Mouse (Mus musculus) forebrain, embryonic 13.5 days (tissue): Measurements from ENCODE around the gene Fam228b. TPM values are rescaled to one million over a fixed set of nuclear protein-coding genes. Genes with fewer than 3 reads are reported as not detected.
"Not testable (repeated sequence)": the region's sequence is repeated elsewhere in the genome, so short reads cannot be mapped to it uniquely, and the experiment has no call there.

ENCODE experiments used
- ATAC-seq: fragments of 200-750 bp; cut with Nextera tagmentation; 2 replicates; pipeline ENCODE4 v1.8.0; 2017
- H3K27ac ChIP-seq: fragments of 300-500 bp; sonication (generic); 2 replicates; pipeline ENCODE4 v1.5.1; 2015; ENCODE audit warnings: inconsistent platforms, mild to moderate bottlenecking, moderate library complexity
- H3K27me3 ChIP-seq: fragments of 300-500 bp; sonication (generic); 2 replicates; pipeline ENCODE4 v1.6.1; 2015; ENCODE audit warnings: mild to moderate bottlenecking, inconsistent platforms
- H3K36me3 ChIP-seq: fragments of 300-500 bp; sonication (generic); 2 replicates; pipeline ENCODE4 v1.6.1; 2015; ENCODE audit warnings: mild to moderate bottlenecking, inconsistent platforms; ENCODE audit not compliant: poor library complexity, severe bottlenecking
- H3K4me1 ChIP-seq: fragments of 300-500 bp; sonication (generic); 2 replicates; pipeline ENCODE4 v1.6.1; 2015; ENCODE audit warnings: inconsistent platforms
- H3K4me2 ChIP-seq: fragments of 300-500 bp; sonication (generic); 2 replicates; pipeline ENCODE4 v1.6.1; 2015; ENCODE audit warnings: inconsistent platforms, mild to moderate bottlenecking, moderate library complexity
- H3K4me3 ChIP-seq: fragments of 300-500 bp; sonication (generic); 2 replicates; pipeline ENCODE4 v1.5.1; 2015; ENCODE audit warnings: mild to moderate bottlenecking, inconsistent platforms
- H3K9ac ChIP-seq: fragments of 300-500 bp; sonication (generic); 2 replicates; pipeline ENCODE4 v1.6.1; 2015; ENCODE audit warnings: mild to moderate bottlenecking, inconsistent platforms
- H3K9me3 ChIP-seq: fragments of 300-500 bp; sonication (generic); replicated peaks from 2 replicates; pipeline ENCODE4 v1.6.1; 2016; ENCODE audit warnings: inconsistent platforms
- WGBS: fragments of 180-500 bp; shearing (Covaris S2); methylation state at CpG from one replicate; pipeline ENCODE4 v1.1.7; 2015; 5-methylcytosine and 5-hydroxymethylcytosine counted together
- polyA plus RNA-seq: library from polyadenylated mRNA; unstranded; fragments of >200 nt; fragmentation: Nextera tagmentation; extraction: Ambion mirVana; gene quantifications from 2 replicates; pipeline ENCODE4 v1.2.1, GENCODE M21; 2015

Gene Fam228b
- polyA plus RNA-seq, 1 experiment from 2014 or later, result 4.3 TPM

DNA sequence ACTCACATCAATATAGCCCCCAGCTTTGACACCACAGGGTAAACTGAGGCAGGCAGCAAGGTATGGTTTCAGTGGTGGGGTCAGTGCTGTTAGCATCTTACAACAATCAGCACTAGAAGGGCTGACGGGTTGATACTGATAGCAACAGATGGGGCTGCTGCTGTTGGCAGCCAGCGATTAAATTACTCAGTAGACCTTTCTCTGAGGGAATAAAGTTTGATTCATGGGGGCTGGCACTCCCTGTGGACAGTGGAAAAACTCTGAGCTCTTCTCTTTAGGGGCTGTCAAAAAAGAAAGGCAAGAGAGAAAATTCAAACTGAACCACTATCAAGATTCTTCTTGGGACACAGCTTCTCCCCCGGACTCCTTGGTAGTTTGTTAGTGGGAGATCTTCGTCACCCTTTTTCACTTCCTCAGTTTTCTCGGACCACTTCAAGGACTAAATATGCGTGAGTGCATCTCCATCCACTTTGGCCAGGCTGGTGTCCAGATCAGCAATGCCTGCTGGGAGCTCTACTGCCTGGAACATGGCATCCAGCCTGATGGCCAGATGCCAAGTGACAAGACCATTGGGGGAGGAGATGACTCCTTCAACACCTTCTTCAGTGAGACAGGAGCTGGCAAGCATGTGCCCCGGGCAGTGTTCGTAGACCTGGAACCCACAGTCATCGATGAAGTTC lies 12.8 kb upstream of the Fam228b start:
- not testable (repeated sequence) for ATAC-seq, H3K9ac ChIP-seq, H3K9me3 ChIP-seq, H3K4me2 ChIP-seq, H3K27ac ChIP-seq, H3K4me3 ChIP-seq, H3K4me1 ChIP-seq, H3K36me3 ChIP-seq, H3K27me3 ChIP-seq
- WGBS, result 88% methylated on average over 9 of the region's 9 CpGs

DNA sequence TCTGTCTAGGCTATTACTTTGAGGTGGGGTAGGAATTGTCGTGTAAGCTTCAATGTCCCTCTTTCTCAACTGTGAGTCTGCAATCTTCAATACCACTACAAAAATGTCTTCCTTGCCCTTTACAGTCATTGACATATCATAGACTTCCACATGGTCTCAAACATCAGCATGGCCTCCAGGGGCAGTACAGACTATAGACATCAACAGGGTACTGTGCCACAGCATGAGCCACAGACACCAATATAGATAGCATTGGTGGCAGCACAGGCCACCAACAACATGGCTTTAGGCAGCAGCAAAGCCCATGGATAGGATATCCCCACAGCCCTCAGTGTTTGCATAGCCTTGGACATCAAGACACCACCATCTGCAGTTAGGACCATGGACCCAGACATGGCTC lies 12.2 kb upstream of the Fam228b start:
- no peaks in the 10 kb centered on the region for H3K4me1 ChIP-seq
- H3K36me3 ChIP-seq, result no peaks in the 10 kb centered on the region
- H3K4me2 ChIP-seq, result no peak overlapping the region
- H3K9me3 ChIP-seq, result no peaks in the 10 kb centered on the region
- no peak for ATAC-seq
- H3K27ac ChIP-seq, result no peak overlapping the region
- H3K4me3 ChIP-seq, result no peak overlapping the region
- WGBS, result 90% methylated on average over 1 of the region's 1 CpGs
- no peaks in the 10 kb centered on the region for H3K27me3 ChIP-seq
- no peak overlapping the region for H3K9ac ChIP-seq

DNA sequence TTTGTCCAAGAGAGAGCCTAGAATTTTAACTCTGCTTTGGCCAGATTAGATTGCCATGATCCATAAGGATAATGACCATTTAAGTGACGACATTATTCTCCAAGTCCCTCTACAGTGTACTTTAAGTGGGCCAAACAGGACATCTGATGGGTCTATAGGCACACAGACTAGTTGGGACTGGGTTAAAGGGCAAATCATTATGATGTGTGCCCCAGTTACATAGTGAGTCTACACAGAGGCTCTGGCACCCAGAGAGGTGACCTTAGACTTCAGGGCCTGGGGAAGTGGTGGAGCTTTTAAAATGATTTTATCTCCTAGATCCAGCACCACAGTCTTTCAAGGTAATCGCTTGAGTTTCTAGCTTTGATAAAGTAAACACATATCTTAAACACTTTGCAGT lies 11.2 kb upstream of the Fam228b start:
- Histone ChIP-seq H3K4me1 (no peaks in the 10 kb centered on the region), H3K27ac (no peak overlapping the region), H3K9ac (no peak overlapping the region), H3K4me3 (no peak overlapping the region), H3K9me3 (no peaks in the 10 kb centered on the region), H3K27me3 (no peaks in the 10 kb centered on the region), H3K4me2 (no peak overlapping the region), H3K36me3 (no peaks in the 10 kb centered on the region)
- 65% methylated on average over 2 of the region's 2 CpGs for WGBS
- ATAC-seq, result no peak

DNA sequence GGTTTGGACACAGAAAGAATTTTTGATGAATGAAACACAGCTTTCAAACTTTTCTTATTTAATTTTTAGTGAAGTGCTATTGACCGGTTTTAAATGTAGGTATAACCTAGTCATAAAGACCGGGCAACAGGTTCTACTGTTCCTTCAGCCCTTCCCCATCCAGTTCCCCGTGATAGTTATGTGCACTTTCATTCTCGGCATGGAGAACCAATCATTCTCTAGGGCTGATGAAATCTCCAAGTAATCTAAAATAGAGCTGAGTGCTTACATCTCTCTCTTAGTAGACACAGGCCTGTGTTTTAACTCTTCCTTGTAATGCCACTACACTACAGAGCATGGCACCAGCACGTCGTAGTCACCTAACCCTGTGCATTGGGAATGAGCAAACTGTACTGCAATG lies 8.7 kb upstream of the Fam228b start:
- no peak for ATAC-seq
- Histone ChIP-seq H3K36me3 (no peaks in the 10 kb centered on the region), H3K4me2 (no peak overlapping the region), H3K9me3 (no peaks in the 10 kb centered on the region), H3K27me3 (no peaks in the 10 kb centered on the region), H3K27ac (no peak overlapping the region), H3K4me3 (no peak overlapping the region), H3K4me1 (no peaks in the 10 kb centered on the region), H3K9ac (no peak overlapping the region)
- WGBS, result 87% methylated on average over 6 of the region's 6 CpGs

DNA sequence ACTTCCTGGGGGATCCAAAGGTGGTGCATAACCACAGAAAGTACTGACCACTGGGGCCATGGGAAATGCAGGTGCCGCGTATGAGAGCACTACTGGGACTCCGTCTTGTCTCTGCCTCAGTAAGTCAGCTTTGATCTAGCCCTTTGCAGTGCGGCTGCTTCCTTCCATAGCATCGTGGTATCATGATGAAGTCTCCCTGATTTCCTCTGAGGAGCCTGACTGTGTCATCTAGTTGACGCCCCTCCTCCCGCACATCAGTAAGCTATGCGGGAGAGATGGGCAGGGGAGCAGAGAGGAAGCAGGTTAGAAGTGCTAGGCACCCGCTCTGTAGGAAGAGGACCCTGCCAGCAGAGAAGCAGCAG lies 6.5 kb upstream of the Fam228b start:
- ATAC-seq, result no peak
- Histone ChIP-seq H3K9me3 (no peaks in the 10 kb centered on the region), H3K36me3 (no peaks in the 10 kb centered on the region), H3K4me2 (no peak overlapping the region), H3K4me1 (no peaks in the 10 kb centered on the region), H3K27ac (no peak overlapping the region), H3K4me3 (no peak overlapping the region), H3K27me3 (no peaks in the 10 kb centered on the region), H3K9ac (no peak overlapping the region)
- WGBS, result 79% methylated on average over 9 of the region's 9 CpGs

DNA sequence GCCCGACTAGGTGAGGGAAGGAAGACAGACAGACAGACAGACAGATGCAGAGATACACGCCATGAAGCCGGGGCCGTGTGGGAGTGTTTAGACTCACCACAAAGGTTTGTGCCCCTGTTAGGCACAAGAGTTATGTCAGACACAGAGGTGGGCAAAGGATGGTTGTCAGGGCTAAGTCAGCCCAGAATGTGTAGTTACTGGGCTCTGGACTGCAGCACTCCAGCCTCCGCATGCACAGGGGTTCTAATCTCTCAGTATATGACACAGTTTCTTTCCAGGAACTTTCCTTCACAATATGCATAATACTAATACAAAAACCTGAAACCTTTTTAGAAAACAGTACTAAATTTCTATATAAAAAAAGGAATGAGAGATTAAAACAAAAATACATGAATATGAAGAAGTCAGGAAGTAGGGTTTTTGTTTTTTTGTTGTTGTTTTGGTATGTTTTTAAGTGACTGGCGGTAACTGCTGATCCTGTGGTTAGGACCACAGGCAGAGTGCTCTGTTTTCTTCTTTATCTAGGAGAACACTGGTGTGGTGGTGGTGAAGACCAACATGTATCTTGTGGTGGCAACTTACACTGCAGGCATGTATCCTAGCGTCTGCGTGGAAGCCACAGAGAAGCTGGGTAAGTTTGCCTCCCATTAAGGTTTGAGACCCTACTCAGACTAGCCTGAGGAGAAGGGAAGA lies 6.0 kb upstream of the Fam228b start:
- ATAC-seq, result no peak
- WGBS, result 95% methylated on average over 8 of the region's 8 CpGs
- Histone ChIP-seq H3K4me1 (no peaks in the 10 kb centered on the region), H3K9ac (no peak overlapping the region), H3K4me2 (no peak overlapping the region), H3K4me3 (no peak overlapping the region), H3K27me3 (no peaks in the 10 kb centered on the region), H3K36me3 (no peaks in the 10 kb centered on the region), H3K9me3 (no peaks in the 10 kb centered on the region), H3K27ac (no peak overlapping the region)

DNA sequence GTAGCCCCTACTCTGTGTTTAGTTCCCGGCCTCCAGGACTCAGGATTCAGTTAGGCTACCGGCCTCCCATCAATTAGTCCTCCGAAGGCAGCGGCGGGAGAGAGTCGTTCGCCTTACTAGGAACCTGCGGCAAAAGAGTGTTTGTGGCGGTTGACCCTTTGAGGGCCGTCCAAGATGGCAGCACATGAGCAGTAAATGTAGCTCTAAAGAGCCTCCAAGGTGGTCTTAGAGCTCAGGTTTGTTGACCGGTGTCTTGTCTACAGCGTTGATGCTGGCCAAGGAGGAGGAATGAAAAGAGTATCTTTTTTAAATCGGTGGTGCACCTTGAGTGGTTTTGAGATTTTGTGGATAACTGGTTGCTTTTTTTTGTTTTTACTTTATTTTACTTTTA lies 261 bp upstream of the Fam228b start:
- Histone ChIP-seq H3K27me3 (no peaks in the 10 kb centered on the region), H3K4me2 (peak overlapping the region; percentile 71), H3K36me3 (no peaks in the 10 kb centered on the region), H3K4me3 (peak overlapping the region; percentile 69), H3K27ac (peak overlapping the region; percentile 97), H3K9me3 (no peaks in the 10 kb centered on the region), H3K9ac (peak overlapping the region; percentile 84), H3K4me1 (peaks cover 5% of the 10 kb centered on the region; the same call in 1 of the 2 replicates)
- 17% methylated on average over 13 of the region's 13 CpGs for WGBS
- no peak for ATAC-seq

DNA sequence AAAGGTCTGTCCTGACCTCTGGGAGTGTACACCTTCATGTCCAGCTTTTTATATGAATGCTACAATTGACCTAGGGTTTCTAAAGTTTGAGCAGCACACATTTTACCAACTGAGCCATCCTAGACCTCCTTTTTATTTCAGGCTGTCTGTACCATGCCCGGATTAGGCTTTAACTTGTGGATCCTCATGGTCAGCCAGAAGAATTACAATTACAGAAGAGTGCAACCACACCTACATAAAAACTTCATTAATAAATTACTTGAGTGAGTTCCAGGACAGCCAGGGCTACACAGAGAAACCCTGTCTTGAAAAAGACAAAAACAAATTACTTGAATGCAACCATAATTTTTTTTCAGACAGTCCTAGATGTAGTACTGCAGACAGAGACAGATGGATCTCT lies 12.0 kb downstream of the Fam228b start:
- WGBS, result 86% methylated on average over 1 of the region's 1 CpGs
- Histone ChIP-seq H3K4me3 (no peak overlapping the region), H3K27ac (no peak overlapping the region), H3K4me1 (no peaks in the 10 kb centered on the region), H3K9me3 (no peaks in the 10 kb centered on the region; the same call in 1 of the 2 replicates), H3K27me3 (no peaks in the 10 kb centered on the region), H3K9ac (no peak overlapping the region), H3K36me3 (no peaks in the 10 kb centered on the region), H3K4me2 (no peak overlapping the region)
- no peak for ATAC-seq

DNA sequence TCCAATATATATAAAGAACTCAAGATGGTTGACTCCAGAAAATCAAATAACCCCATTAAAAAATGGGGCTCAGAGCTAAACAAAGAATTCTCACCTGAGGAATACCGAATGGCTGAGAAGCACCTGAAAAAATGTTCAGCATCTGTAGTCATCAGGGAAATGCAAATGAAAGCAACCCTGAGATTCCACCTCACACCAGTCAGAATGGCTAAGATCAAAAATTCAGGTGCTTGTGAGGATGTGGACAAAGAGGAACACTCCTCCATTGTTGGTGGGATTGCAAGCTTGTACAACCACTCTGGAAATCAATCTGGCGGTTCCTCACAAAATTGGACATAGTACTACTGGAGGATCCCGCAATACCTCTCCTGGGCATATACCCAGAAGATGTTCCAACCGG lies 14.6 kb downstream of the Fam228b start:
- WGBS, result 93% methylated on average over 4 of the region's 4 CpGs
- H3K36me3 ChIP-seq, H3K27ac ChIP-seq, H3K9ac ChIP-seq, H3K9me3 ChIP-seq, H3K4me3 ChIP-seq, ATAC-seq, H3K4me2 ChIP-seq, H3K4me1 ChIP-seq, H3K27me3 ChIP-seq: not testable (repeated sequence)

DNA sequence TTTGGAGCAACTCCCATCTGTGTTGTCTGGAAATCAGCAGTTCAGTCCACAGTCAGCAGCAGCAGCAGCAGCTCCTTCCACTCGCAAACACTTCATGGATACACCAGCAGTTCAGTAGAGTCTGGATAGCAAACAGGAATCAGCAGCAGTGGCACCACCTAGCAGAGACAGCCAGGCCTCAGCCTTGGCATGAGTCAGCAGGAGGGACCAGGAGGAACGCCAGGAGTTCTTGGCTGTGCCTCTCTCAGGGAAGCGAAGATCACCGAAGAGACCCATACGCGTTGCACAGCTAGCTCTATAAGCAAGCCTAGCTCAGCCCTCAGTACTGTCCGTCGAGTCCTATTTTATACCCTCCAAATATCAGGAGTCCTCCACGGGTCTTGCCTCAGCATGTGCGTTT lies 24.6 kb downstream of the Fam228b start:
- ATAC-seq, result no peak
- no peak overlapping the region for H3K9ac ChIP-seq
- WGBS, result 90% methylated on average over 10 of the region's 10 CpGs
- H3K4me3 ChIP-seq, result no peak overlapping the region
- no peak overlapping the region for H3K4me2 ChIP-seq
- H3K27me3 ChIP-seq, result no peaks in the 10 kb centered on the region
- no peak overlapping the region for H3K27ac ChIP-seq
- H3K9me3 ChIP-seq, result no peaks in the 10 kb centered on the region
- no peaks in the 10 kb centered on the region for H3K4me1 ChIP-seq
- H3K36me3 ChIP-seq, result no peaks in the 10 kb centered on the region

DNA sequence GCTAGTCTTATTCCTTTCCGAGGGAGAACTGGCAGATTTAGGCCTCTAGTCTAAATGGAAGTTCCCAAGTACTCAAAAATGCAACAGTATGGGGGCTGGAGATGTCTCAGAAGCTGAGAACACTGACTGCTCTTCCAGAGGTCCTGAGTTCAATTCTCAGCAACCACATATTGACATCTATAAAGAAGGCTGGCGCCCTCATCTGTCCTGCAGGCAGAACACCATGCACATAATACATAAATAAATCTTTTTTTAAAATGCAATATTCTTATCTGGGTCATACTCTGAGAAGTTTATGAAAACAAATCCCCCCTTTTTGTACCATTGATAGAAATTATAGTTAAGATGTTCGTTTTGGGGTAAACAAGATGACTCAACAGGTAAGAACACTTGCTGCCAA lies 26.9 kb downstream of the Fam228b start:
- no peaks in the 10 kb centered on the region for H3K9me3 ChIP-seq
- no peak for ATAC-seq
- no peak overlapping the region for H3K9ac ChIP-seq
- H3K4me1 ChIP-seq, result no peaks in the 10 kb centered on the region
- H3K27ac ChIP-seq, result no peak overlapping the region
- no peaks in the 10 kb centered on the region for H3K27me3 ChIP-seq
- WGBS, result 89% methylated on average over 3 of the region's 3 CpGs
- no peak overlapping the region for H3K4me3 ChIP-seq
- H3K4me2 ChIP-seq, result no peak overlapping the region
- no peaks in the 10 kb centered on the region for H3K36me3 ChIP-seq

DNA sequence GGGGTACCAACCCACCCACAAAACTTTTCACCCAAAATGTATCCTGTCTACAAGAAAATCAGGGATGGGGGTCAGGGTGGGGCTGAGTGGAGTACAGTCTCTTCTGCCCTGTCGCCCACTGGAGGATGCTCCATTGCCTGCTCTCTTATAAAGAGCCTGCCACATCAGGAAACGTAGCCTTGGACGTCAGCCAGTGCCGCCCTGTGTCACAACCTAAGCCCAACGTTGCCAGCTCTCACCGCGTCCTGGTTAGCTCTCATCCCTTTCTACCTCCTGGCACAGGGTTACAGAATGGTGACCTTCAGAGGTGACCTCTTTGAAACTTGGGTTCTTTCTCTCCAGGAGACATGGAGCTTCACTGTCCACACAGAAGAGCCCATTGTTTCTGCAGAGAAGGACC lies 28.2 kb downstream of the Fam228b start:
- no peak overlapping the region for H3K9ac ChIP-seq
- H3K4me2 ChIP-seq, result no peak overlapping the region
- H3K36me3 ChIP-seq, result no peaks in the 10 kb centered on the region
- H3K4me3 ChIP-seq, result no peak overlapping the region
- ATAC-seq, result no peak
- H3K9me3 ChIP-seq, result no peaks in the 10 kb centered on the region
- H3K4me1 ChIP-seq, result no peaks in the 10 kb centered on the region
- H3K27me3 ChIP-seq, result no peaks in the 10 kb centered on the region
- H3K27ac ChIP-seq, result no peak overlapping the region
- WGBS, result 79% methylated on average over 7 of the region's 7 CpGs

DNA sequence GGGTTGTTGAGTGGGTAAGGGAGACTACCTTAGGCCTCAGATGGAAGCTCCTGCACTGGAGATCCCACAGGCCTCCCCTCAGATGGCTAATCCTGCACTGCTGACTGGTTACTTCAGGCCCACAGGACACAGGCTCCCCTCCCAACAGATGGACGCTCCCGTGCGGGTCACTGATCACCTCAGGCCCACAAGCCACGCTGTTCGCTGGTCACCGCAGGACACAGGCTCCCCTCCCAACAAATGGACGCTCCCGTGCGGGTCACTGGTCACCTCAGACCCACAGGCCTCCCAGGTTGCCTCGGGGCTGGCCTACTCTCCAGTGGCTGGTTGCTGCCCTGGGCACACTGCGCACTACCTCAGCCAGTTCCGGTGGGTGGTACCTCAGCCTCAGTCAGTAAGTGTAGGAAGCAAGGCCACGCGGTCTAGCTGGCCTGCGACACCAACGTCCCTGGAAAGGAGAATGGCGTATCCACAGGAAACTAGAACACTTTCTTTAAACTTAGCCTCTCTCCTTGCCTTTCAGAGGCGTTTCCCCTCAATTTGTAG lies 31.0 kb downstream of the Fam228b start, which contains the start of gene Fam228a:
Fam228a (minus strand) TSS at position 400 of the 546 bp plus-strand sequence.
- no peaks in the 10 kb centered on the region for H3K36me3 ChIP-seq
- H3K4me3 ChIP-seq, result no peak within 1 kb of the TSS
- no peak for ATAC-seq
- no peaks in the 10 kb centered on the region for H3K9me3 ChIP-seq
- no peaks in the 10 kb centered on the region for H3K27me3 ChIP-seq
- H3K27ac ChIP-seq, result no peak within 1 kb of the TSS
- no peak within 1 kb of the TSS for H3K4me2 ChIP-seq
- 83% methylated on average over 18 of the region's 18 CpGs for WGBS
- no peak within 1 kb of the TSS for H3K9ac ChIP-seq
- no peaks in the 10 kb centered on the region for H3K4me1 ChIP-seq
